Mouse (Mus musculus): ENCODE measurements around the gene Axdnd1.
A peak's percentile ranks its signal among the peaks of the same experiment; 100 is the strongest.
"Not testable (repeated sequence)": the region's sequence is repeated elsewhere in the genome, so short reads cannot be mapped to it uniquely, and the experiment has no call there.

The Axdnd1 gene

GRCm38 (mm10) chr1:156340847-156341246 lies 80.1 kb downstream of the Axdnd1 start:
- no peak for DNase-seq (ENCODE audit: low spot score in 2 of 2)

- no peak for DNase-seq (ENCODE audit: low spot score in 2 of 2)
These were observed 97.8 kb downstream of the Axdnd1 start for GRCm38 (mm10) chr1:156323126-156323525.

GRCm38 (mm10) chr1:156310630-156311029 lies 110.3 kb downstream of the Axdnd1 start, which contains the start of gene Nphs2:
Gene Nphs2, plus strand, starts transcription at chr1:156310727.
- no peak for DNase-seq (ENCODE audit: low spot score in 2 of 2)

GRCm38 (mm10) chr1:156308595-156308994 lies 112.4 kb downstream of the Axdnd1 start:
- no peak for DNase-seq (ENCODE audit: low spot score in 2 of 2)

- peak; percentile 16 to 29 for DNase-seq (ENCODE audit: low spot score in 2 of 2)
These were observed 117.8 kb downstream of the Axdnd1 start, which contains the start of gene Tdrd5 for GRCm38 (mm10) chr1:156302911-156303749. Gene Tdrd5, minus strand, starts transcription at chr1:156303664.

GRCm38 (mm10) chr1:156290016-156290415 lies 130.9 kb downstream of the Axdnd1 start:
- no peak for DNase-seq (ENCODE audit: low spot score in 2 of 2)

- not testable (repeated sequence) for DNase-seq (ENCODE audit: low spot score in 2 of 2)
These were observed 131.8 kb downstream of the Axdnd1 start for GRCm38 (mm10) chr1:156289222-156289587.

- DNase-seq (ENCODE audit: low spot score in 2 of 2): no peak
These were observed 132.3 kb downstream of the Axdnd1 start for GRCm38 (mm10) chr1:156288556-156289221.

- DNase-seq (ENCODE audit: low spot score in 2 of 2): no peak
These were observed 135.4 kb downstream of the Axdnd1 start for GRCm38 (mm10) chr1:156285541-156285896.

- DNase-seq (ENCODE audit: low spot score in 2 of 2): no peak
These were observed 136.0 kb downstream of the Axdnd1 start for GRCm38 (mm10) chr1:156284851-156285540.

GRCm38 (mm10) chr1:156284207-156284606 lies 136.8 kb downstream of the Axdnd1 start:
- no peak for DNase-seq (ENCODE audit: low spot score in 2 of 2)

- no peak for DNase-seq (ENCODE audit: low spot score in 2 of 2)
These were observed 140.8 kb downstream of the Axdnd1 start for GRCm38 (mm10) chr1:156280131-156280530.

- no peak for DNase-seq (ENCODE audit: low spot score in 2 of 2)
These were observed 147.3 kb downstream of the Axdnd1 start for GRCm38 (mm10) chr1:156273647-156274046.
